Mouse (Mus musculus): Measurements from ENCODE around the gene Npsr1. TPM values are rescaled to one million over a fixed set of nuclear protein-coding genes. Genes with fewer than 3 reads are reported as not detected.

The Npsr1 gene
- not detected for polyA plus RNA-seq (2014; fragmentation: Illumina TruSeq; extraction: RNeasy Lipid Tissue Mini Kit (QIAGEN cat#74804); ENCODE audit: low read depth, low replicate concordance)

GRCm38 (mm10) chr9:24097696-24098095 lies at the start of gene Npsr1:
Gene Npsr1 (plus strand): TSS chr9:24097996.

